Mouse (Mus musculus) ES-E14 (cell line): ENCODE measurements around the gene Tff3. TPM values are rescaled to one million over a fixed set of nuclear protein-coding genes. Genes with fewer than 3 reads are reported as not detected.

Experiments used
- DNase-seq: peaks from one replicate; pipeline ENCODE4 v3.0.0-alpha.2; 2013; ENCODE audit warnings: low read depth, low spot score
- H3K27ac ChIP-seq: 2 replicates; pipeline ENCODE4 v1.5.1; 2012; ENCODE audit warnings: low read depth, mild to moderate bottlenecking, low read length, moderate library complexity, mixed read lengths; ENCODE audit not compliant: poor library complexity, insufficient read depth, severe bottlenecking
- H3K36me3 ChIP-seq: 2 replicates; pipeline ENCODE4 v1.6.1; 2012; ENCODE audit warnings: mild to moderate bottlenecking, low read length, moderate library complexity, mixed read lengths; ENCODE audit not compliant: control insufficient read depth, poor library complexity, insufficient read depth, severe bottlenecking
- H3K4me1 ChIP-seq, 2 experiments: fragments of 150-350 bp in 1 of 2; sonication (generic) in 1 of 2; 2 replicates each; pipeline ENCODE4 v1.6.1; 2012; ENCODE audit warnings: low read length in 2 of 2, mild to moderate bottlenecking in 1 of 2, mixed read lengths in 1 of 2; ENCODE audit not compliant: control insufficient read depth in 2 of 2, insufficient read depth in 2 of 2, poor library complexity in 1 of 2
- H3K4me3 ChIP-seq, 2 experiments: fragments of 150-350 bp in 1 of 2; sonication (generic) in 1 of 2; 2 replicates each; pipeline ENCODE4 v1.5.1; 2012; ENCODE audit warnings: low read length in 2 of 2, low read depth in 1 of 2, mild to moderate bottlenecking in 1 of 2, mixed read lengths in 1 of 2; ENCODE audit not compliant: insufficient read depth in 1 of 2, poor library complexity in 1 of 2, severe bottlenecking in 1 of 2
- H3K9ac ChIP-seq: 2 replicates; pipeline ENCODE4 v1.6.1; 2012; ENCODE audit warnings: low read depth, mild to moderate bottlenecking, low read length, mixed read lengths; ENCODE audit not compliant: poor library complexity, insufficient read depth, severe bottlenecking
- H3K9me3 ChIP-seq: fragments of 150-350 bp; sonication (generic); 2 replicates; pipeline ENCODE4 v1.6.1; 2012; ENCODE audit warnings: low read depth, mild to moderate bottlenecking, low read length; ENCODE audit not compliant: control insufficient read depth, insufficient read depth
- CHD2 ChIP-seq: IDR thresholded peaks from 2 replicates; pipeline ENCODE4 v1.6.1; 2014; ENCODE audit warnings: mild to moderate bottlenecking, low read depth, low read length, inconsistent platforms
- HCFC1 ChIP-seq: IDR thresholded peaks from 2 replicates; pipeline ENCODE4 v1.6.1; 2012; ENCODE audit warnings: low read length, inconsistent platforms, borderline replicate concordance; ENCODE audit not compliant: insufficient read depth
- MAFK ChIP-seq: IDR thresholded peaks from 2 replicates; pipeline ENCODE4 v1.6.1; 2014; ENCODE audit warnings: mild to moderate bottlenecking, low read depth, low read length, inconsistent platforms; ENCODE audit not compliant: insufficient read depth
- ZC3H11A ChIP-seq: IDR thresholded peaks from 2 replicates; pipeline ENCODE4 v1.6.1; 2012; ENCODE audit warnings: low read depth, mild to moderate bottlenecking, inconsistent platforms, low read length, borderline replicate concordance
- ZNF384 ChIP-seq: IDR thresholded peaks from 2 replicates; pipeline ENCODE4 v1.6.1; 2012; ENCODE audit warnings: low read depth, low read length, inconsistent platforms
- in situ Hi-C, 2 experiments: fragments of 600-800 bp; cut with MboI; formaldehyde crosslinking; loops; one replicate each; pipeline ENCODE4 v1.15.1; 2025; ENCODE audit warnings: low sequenced_read_pairs in 2 of 2, inconsistent platforms in 1 of 2; ENCODE audit not compliant: unreplicated experiment in 2 of 2
- total RNA-seq: library from RNA; depleted of rRNA; stranded (reverse); fragments of 300-350 nt; gene quantifications from 2 replicates; pipeline ENCODE4 v1.2.3, GENCODE M21; 2012

Gene Tff3
- total RNA-seq, 1 experiment: not detected

DNA sequence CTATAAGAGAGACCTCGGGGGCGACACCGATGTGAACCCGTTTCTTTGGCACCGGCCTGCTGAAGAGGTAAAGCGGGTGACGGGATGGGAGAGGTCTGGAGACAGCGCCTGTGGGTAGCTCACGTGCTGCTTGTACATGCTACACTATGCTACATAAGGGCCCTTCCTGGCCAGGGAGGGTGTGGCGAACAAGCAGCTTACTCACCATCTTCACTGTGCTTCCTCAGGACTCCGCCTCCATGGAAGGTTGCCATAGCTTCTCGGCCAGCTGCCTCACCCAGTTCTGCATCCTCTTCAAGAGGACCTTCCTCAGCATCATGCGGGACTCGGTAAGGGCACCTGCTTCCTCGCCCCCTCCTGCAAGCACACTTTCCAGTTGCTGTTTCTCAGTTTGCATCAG, 21.1 kb downstream of the Tff3 start:
- Histone ChIP-seq H3K9me3 (no peaks in the 10 kb centered on the region), H3K4me3 (no peak overlapping the region), H3K4me1 (peaks cover 2 to 15% of the 10 kb centered on the region in 2 experiments), H3K27ac (no peak overlapping the region), H3K9ac (no peak overlapping the region), H3K36me3 (peaks cover 12% of the 10 kb centered on the region; the same call in 1 of the 2 replicates)
- no peak for DNase-seq
- TF ChIP-seq ZNF384: no peak
- no peak for TF ChIP-seq HCFC1
- in situ Hi-C loops: no loop called here

GRCm38 (mm10) chr17:31103823-31104222, 25.6 kb downstream of the Tff3 start:
- in situ Hi-C loops: no loop called here

DNA sequence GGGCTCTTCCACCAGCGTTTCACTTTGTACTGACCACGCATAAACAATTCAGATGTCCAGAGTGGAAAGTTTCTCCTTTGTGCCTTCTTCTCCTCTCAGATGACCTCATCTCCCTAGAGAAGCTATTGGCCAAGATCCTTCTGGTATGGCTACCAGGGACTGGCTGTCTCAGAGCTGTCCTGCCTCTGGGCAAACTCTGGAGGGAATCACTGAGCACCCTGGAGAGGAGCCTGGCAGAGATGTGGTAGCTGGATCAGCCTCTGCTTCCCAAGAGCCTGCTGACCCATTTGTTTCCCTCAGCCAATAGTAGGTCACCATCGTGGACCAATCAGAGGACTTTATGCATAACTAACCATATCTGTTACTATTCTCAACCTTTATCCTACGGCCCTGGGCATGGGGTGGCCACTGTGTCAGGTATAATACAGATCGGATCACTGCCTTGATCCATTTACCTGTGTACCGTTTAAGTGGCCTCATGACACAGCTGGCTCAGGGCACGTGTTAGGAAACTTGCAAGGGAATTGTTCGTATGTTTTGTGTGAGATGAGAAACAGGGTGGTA, 26.4 kb downstream of the Tff3 start:
- Histone ChIP-seq H3K27ac (no peak overlapping the region), H3K4me1 (peaks cover 0 to 3% of the 10 kb centered on the region in 2 experiments; a peak in 1 of 4 replicates), H3K4me3 (no peak overlapping the region), H3K36me3 (peaks cover 3% of the 10 kb centered on the region; the same call in 1 of the 2 replicates), H3K9ac (no peak overlapping the region), H3K9me3 (no peaks in the 10 kb centered on the region)
- no peak for DNase-seq
- in situ Hi-C loops: no loop called here
- TF ChIP-seq CHD2 (no peak), ZNF384 (no peak), HCFC1 (no peak), ZC3H11A (no peak), MAFK (no peak)

More at GRCm38 (mm10) chr17:31103823-31104222, 25.6 kb downstream of the Tff3 start:
- Histone ChIP-seq H3K4me3 (no peak overlapping the region), H3K36me3 (peaks cover 3% of the 10 kb centered on the region; the same call in 1 of the 2 replicates), H3K9ac (no peak overlapping the region), H3K9me3 (no peaks in the 10 kb centered on the region), H3K4me1 (peaks cover 0 to 5% of the 10 kb centered on the region in 2 experiments; a peak in 1 of 4 replicates), H3K27ac (no peak overlapping the region)
- TF ChIP-seq CHD2 (no peak), MAFK (no peak), ZNF384 (no peak), HCFC1 (no peak), ZC3H11A (no peak)
- DNase-seq: no peak

DNA sequence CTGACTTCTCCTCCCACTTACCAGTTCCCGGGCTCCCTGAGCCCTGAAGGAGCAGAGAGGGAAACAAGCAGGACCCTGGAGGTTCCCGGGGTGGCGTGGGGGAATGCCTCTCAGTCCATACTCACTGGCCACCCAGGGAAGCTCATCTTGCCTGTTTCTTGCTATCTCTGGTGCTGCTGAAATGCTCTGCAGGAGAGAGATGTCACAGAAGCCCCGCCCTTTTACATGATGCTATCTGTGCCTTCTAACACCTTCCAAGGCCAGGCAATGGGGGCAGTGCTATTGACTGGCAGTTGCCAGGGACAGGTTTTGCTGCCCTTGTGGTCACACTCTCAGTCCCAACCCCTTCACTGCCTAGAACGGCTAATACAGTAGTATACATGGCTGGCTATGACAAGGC, 30.7 kb downstream of the Tff3 start:
- DNase-seq: no peak
- no peak overlapping the region for H3K9ac ChIP-seq

GRCm38 (mm10) chr17:31096893-31097292, 32.6 kb downstream of the Tff3 start:
- Histone ChIP-seq H3K4me1 (peaks cover 0 to 15% of the 10 kb centered on the region in 2 experiments; a peak in 3 of 4 replicates), H3K27ac (no peak overlapping the region), H3K4me3 (no peak overlapping the region), H3K9ac (no peak overlapping the region), H3K9me3 (no peaks in the 10 kb centered on the region), H3K36me3 (no peaks in the 10 kb centered on the region; the same call in 1 of the 2 replicates)
- TF ChIP-seq HCFC1 (no peak), ZNF384 (no peak), CHD2 (no peak), MAFK (no peak), ZC3H11A (no peak)
- DNase-seq: no peak
- in situ Hi-C loops: no loop called here

More for the DNA sequence above, 30.7 kb downstream of the Tff3 start:
- H3K4me3 ChIP-seq: no peak overlapping the region
- peaks cover 0 to 15% of the 10 kb centered on the region in 2 experiments; a peak in 3 of 4 replicates for H3K4me1 ChIP-seq
- in situ Hi-C loops: no loop called here
- no peaks in the 10 kb centered on the region for H3K9me3 ChIP-seq
- H3K36me3 ChIP-seq: peaks cover under 1% of the 10 kb centered on the region; the same call in 1 of the 2 replicates
- TF ChIP-seq ZC3H11A (no peak), CHD2 (no peak), HCFC1 (no peak), MAFK (no peak), ZNF384 (no peak)
- H3K27ac ChIP-seq: no peak overlapping the region
